Mouse (Mus musculus): Measurements from ENCODE around the gene Pcolce. TPM values are rescaled to one million over a fixed set of nuclear protein-coding genes. Genes with fewer than 3 reads are reported as not detected.

Gene Pcolce
- total RNA-seq (2014; rRNA removed) = 18.6 and 19.4 TPM in 2 replicates
- 16.7 and 19.6 TPM in 2 replicates for polyA plus RNA-seq (2015; fragmentation: Nextera tagmentation; extraction: Ambion mirVana)

GRCm38 (mm10) chr5:137613550-137613949 lies at the start of gene Pcolce:
Pcolce (minus strand) TSS chr5:137613784.
- no peak for ATAC-seq (ENCODE audit: low FRiP score)
- no peaks in the 10 kb centered on the region for H3K27me3 ChIP-seq (ENCODE audit: insufficient read depth, low read length)
- WGBS = 76% methylated on average over 11 of the region's 11 CpGs
- H3K4me1 ChIP-seq (ENCODE audit: insufficient read depth, low read length) = no peaks in the 10 kb centered on the region
- no peak for TF ChIP-seq CTCF (IDR thresholded peaks at IDR 0.05)
- H3K9ac ChIP-seq (replicated peaks; ENCODE audit: low read length, poor library complexity, severe bottlenecking) = no peak within 1 kb of the TSS
- no peak for DNase-seq (ENCODE audit: low spot score)
- H3K27ac ChIP-seq (ENCODE audit: low read depth, low read length) = no peak within 1 kb of the TSS
- H3K36me3 ChIP-seq (ENCODE audit: insufficient read depth, low read length) = no peaks in the 10 kb centered on the region
- H3K4me3 ChIP-seq (ENCODE audit: low read depth, low read length) = no peak within 1 kb of the TSS
- no peaks in the 10 kb centered on the region for H3K9me3 ChIP-seq (ENCODE audit: low read length)
- no peak within 1 kb of the TSS for H3K4me2 ChIP-seq (ENCODE audit: low read depth, low read length, poor library complexity, severe bottlenecking)

- DNase-seq (ENCODE audit: low spot score) (no peak), ATAC-seq (ENCODE audit: low FRiP score) (no peak)
- H3K4me1 ChIP-seq (ENCODE audit: insufficient read depth, low read length) = no peaks in the 10 kb centered on the region
- H3K36me3 ChIP-seq (ENCODE audit: insufficient read depth, low read length) = peaks cover 27% of the 10 kb centered on the region
- 76% methylated on average over 9 of the region's 9 CpGs for WGBS
- H3K27me3 ChIP-seq (ENCODE audit: insufficient read depth, low read length) = no peaks in the 10 kb centered on the region
- no peak overlapping the region for H3K27ac ChIP-seq (ENCODE audit: low read depth, low read length)
- H3K9me3 ChIP-seq (ENCODE audit: low read length) = no peaks in the 10 kb centered on the region
- no peak overlapping the region for H3K9ac ChIP-seq (replicated peaks; ENCODE audit: low read length, poor library complexity, severe bottlenecking)
- TF ChIP-seq CTCF (IDR thresholded peaks at IDR 0.05) = no peak
- H3K4me2 ChIP-seq (ENCODE audit: low read depth, low read length, poor library complexity, severe bottlenecking) = no peak overlapping the region
- no peak overlapping the region for H3K4me3 ChIP-seq (ENCODE audit: low read depth, low read length)
These were observed 49.5 kb upstream of the Pcolce start for GRCm38 (mm10) chr5:137663057-137663456.

GRCm38 (mm10) chr5:137660064-137660688 lies 46.6 kb upstream of the Pcolce start:
- Histone ChIP-seq H3K4me1 (ENCODE audit: insufficient read depth, low read length) (no peaks in the 10 kb centered on the region), H3K4me3 (ENCODE audit: low read depth, low read length) (no peak overlapping the region), H3K9me3 (ENCODE audit: low read length) (no peaks in the 10 kb centered on the region), H3K36me3 (ENCODE audit: insufficient read depth, low read length) (peaks cover 19% of the 10 kb centered on the region), H3K9ac (replicated peaks; ENCODE audit: low read length, poor library complexity, severe bottlenecking) (no peak overlapping the region; the same call in 1 of the 2 replicates), H3K27ac (ENCODE audit: low read depth, low read length) (no peak overlapping the region), H3K4me2 (ENCODE audit: low read depth, low read length, poor library complexity, severe bottlenecking) (no peak overlapping the region), H3K27me3 (ENCODE audit: insufficient read depth, low read length) (no peaks in the 10 kb centered on the region)
- DNase-seq (ENCODE audit: low spot score) = no peak
- ATAC-seq (ENCODE audit: low FRiP score) = no peak
- WGBS = 90% methylated on average over 6 of the region's 6 CpGs
- no peak for TF ChIP-seq CTCF (IDR thresholded peaks at IDR 0.05)

GRCm38 (mm10) chr5:137656977-137657376 lies 43.4 kb upstream of the Pcolce start:
- Histone ChIP-seq H3K9ac (replicated peaks; ENCODE audit: low read length, poor library complexity, severe bottlenecking) (no peak overlapping the region), H3K4me1 (ENCODE audit: insufficient read depth, low read length) (no peaks in the 10 kb centered on the region), H3K36me3 (ENCODE audit: insufficient read depth, low read length) (peaks cover 21% of the 10 kb centered on the region), H3K4me3 (ENCODE audit: low read depth, low read length) (no peak overlapping the region), H3K4me2 (ENCODE audit: low read depth, low read length, poor library complexity, severe bottlenecking) (no peak overlapping the region), H3K9me3 (ENCODE audit: low read length) (no peaks in the 10 kb centered on the region), H3K27me3 (ENCODE audit: insufficient read depth, low read length) (no peaks in the 10 kb centered on the region), H3K27ac (ENCODE audit: low read depth, low read length) (no peak overlapping the region)
- 29% methylated on average over 6 of the region's 6 CpGs for WGBS
- ATAC-seq (ENCODE audit: low FRiP score) = peak; percentile 57; the same call in 1 of the 2 replicates
- peak; percentile 92 for DNase-seq (ENCODE audit: low spot score)
- TF ChIP-seq CTCF (IDR thresholded peaks at IDR 0.05) = peak; percentile 84

- TF ChIP-seq CTCF (IDR thresholded peaks at IDR 0.05) = peak; percentile 75
- Histone ChIP-seq H3K27ac (ENCODE audit: low read depth, low read length) (no peak overlapping the region), H3K9ac (replicated peaks; ENCODE audit: low read length, poor library complexity, severe bottlenecking) (no peak overlapping the region), H3K36me3 (ENCODE audit: insufficient read depth, low read length) (peaks cover 17% of the 10 kb centered on the region), H3K9me3 (ENCODE audit: low read length) (no peaks in the 10 kb centered on the region), H3K4me3 (ENCODE audit: low read depth, low read length) (no peak overlapping the region), H3K4me2 (ENCODE audit: low read depth, low read length, poor library complexity, severe bottlenecking) (no peak overlapping the region), H3K27me3 (ENCODE audit: insufficient read depth, low read length) (no peaks in the 10 kb centered on the region), H3K4me1 (ENCODE audit: insufficient read depth, low read length) (0 out of 2 replicates have a peak, but pooled peaks cover 2% of the 10 kb centered on the region)
- no peak for ATAC-seq (ENCODE audit: low FRiP score)
- DNase-seq (ENCODE audit: low spot score) = peak; percentile 57
- WGBS = 79% methylated on average over 7 of the region's 7 CpGs
These were observed 41.2 kb upstream of the Pcolce start for GRCm38 (mm10) chr5:137654746-137655145.

- Histone ChIP-seq H3K36me3 (ENCODE audit: insufficient read depth, low read length) (peaks cover 17% of the 10 kb centered on the region), H3K27me3 (ENCODE audit: insufficient read depth, low read length) (no peaks in the 10 kb centered on the region), H3K9ac (replicated peaks; ENCODE audit: low read length, poor library complexity, severe bottlenecking) (no peak overlapping the region), H3K9me3 (ENCODE audit: low read length) (no peaks in the 10 kb centered on the region), H3K4me3 (ENCODE audit: low read depth, low read length) (no peak overlapping the region), H3K27ac (ENCODE audit: low read depth, low read length) (no peak overlapping the region), H3K4me1 (ENCODE audit: insufficient read depth, low read length) (peaks cover 8% of the 10 kb centered on the region; the same call in 1 of the 2 replicates), H3K4me2 (ENCODE audit: low read depth, low read length, poor library complexity, severe bottlenecking) (no peak overlapping the region)
- ATAC-seq (ENCODE audit: low FRiP score) (no peak), DNase-seq (ENCODE audit: low spot score) (no peak)
- TF ChIP-seq CTCF (IDR thresholded peaks at IDR 0.05) = no peak
- WGBS = 95% methylated on average over 10 of the region's 10 CpGs
These were observed 39.8 kb upstream of the Pcolce start for GRCm38 (mm10) chr5:137653366-137653765.
